ENCODE assay signal across 8 mouse cellular contexts in the genomic region with DNA sequence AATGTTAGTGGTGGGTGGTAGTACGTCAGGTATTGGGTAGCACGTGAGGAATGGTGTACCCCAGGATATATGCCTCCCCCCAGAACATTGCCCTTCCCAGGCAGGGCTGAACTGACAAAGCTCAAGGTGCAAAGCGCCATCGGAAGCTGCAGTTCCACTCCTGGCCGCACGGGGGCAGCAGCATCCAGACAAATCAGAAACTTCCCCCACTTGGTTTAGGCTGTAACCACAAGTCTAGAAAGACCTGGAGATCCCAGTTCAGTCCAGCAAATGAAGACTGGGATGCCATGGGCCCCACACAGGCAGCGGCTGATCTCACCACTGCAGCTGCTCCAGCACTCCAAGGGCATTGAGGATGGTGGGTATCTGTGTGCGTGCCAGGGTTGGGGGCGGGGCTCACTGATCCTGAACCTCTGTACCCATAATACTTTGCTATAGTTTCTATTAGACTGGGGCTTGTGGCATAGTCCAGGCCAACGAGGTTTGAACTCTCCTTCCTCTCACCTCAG. TPM values are rescaled to one million over a fixed set of nuclear protein-coding genes. Genes with fewer than 3 reads are reported as not detected.
DNase-seq lines count a peak whose midpoint lies in the region; ATAC-seq lines count a peak whose summit lies in the region.

No protein-coding gene starts in this region.

- H3K27me3 ChIP-seq in hindbrain, embryonic 13.5 days: no peaks in the 10 kb centered on the region

- H3K36me3 ChIP-seq in hindbrain, embryonic 13.5 days: peaks cover 38% of the 10 kb centered on the region

- no peak overlapping the region for H3K9ac ChIP-seq in hindbrain, embryonic 13.5 days

- no peak overlapping the region for H3K4me2 ChIP-seq in hindbrain, embryonic 13.5 days

- H3K27ac ChIP-seq in hindbrain, embryonic 13.5 days: no peak overlapping the region

- no peaks in the 10 kb centered on the region for H3K9me3 ChIP-seq in hindbrain, embryonic 13.5 days

- 21% methylated on average over 10 of the region's 10 CpGs for WGBS in hindbrain, embryonic 13.5 days

- peak; percentile 53 for DNase-seq in WW6 (ENCODE audit: low read depth, low spot score)
- peak; percentile 93 for DNase-seq in cerebellum, postnatal 14 days
- peak; percentile 88 to 93 for DNase-seq in frontal cortex, postnatal 25 days (ENCODE audit: low spot score in 2 of 2)
- DNase-seq in layer of hippocampus, postnatal 25 days (ENCODE audit: extremely low spot score in 1 of 2, low spot score in 1 of 2): peak; percentile 89 to 94
- peak; percentile 79 to 86 for DNase-seq in lung, postnatal 4 days
- DNase-seq in right cerebral cortex, postnatal 14 days: peak; percentile 79
- peak; percentile 71 to 85 for DNase-seq in urinary bladder, postnatal 4 days (ENCODE audit: low spot score in 2 of 2)

- H3K4me1 ChIP-seq in hindbrain, embryonic 13.5 days (replicated peaks): 0 out of 2 replicates have a peak, but pooled peaks cover 4% of the 10 kb centered on the region

- ATAC-seq in hindbrain, embryonic 13.5 days (ENCODE audit: low FRiP score): peak; percentile 71

- H3K4me3 ChIP-seq in hindbrain, embryonic 13.5 days: no peak overlapping the region

RNA-seq across cellular contexts. Expression of gene Ctrc, which starts 11.3 kb away (rescaled TPM):
- not detected in 2 replicates for polyA plus RNA-seq in hindbrain, embryonic 13.5 days (2015; fragmentation: Nextera tagmentation; extraction: Ambion mirVana)
- not detected for total RNA-seq in layer of hippocampus, postnatal 25 days (2021)

RNA-seq across cellular contexts. Expression of gene Efhd2, which starts 17.2 kb away (rescaled TPM):
- polyA plus RNA-seq in hindbrain, embryonic 13.5 days (2015; fragmentation: Nextera tagmentation; extraction: Ambion mirVana): 68.1 and 68.6 TPM in 2 replicates
- total RNA-seq in layer of hippocampus, postnatal 25 days (2021): 100 to 1,000 TPM; 125 to 131 TPM

RNA-seq across cellular contexts. Expression of gene Cela2a, which starts 31.5 kb away (rescaled TPM):
- not detected in 2 replicates for polyA plus RNA-seq in hindbrain, embryonic 13.5 days (2015; fragmentation: Nextera tagmentation; extraction: Ambion mirVana)
- total RNA-seq in layer of hippocampus, postnatal 25 days (2021): not detected
